Mouse (Mus musculus): Measurements from ENCODE around the gene Pofut2.

DNA sequence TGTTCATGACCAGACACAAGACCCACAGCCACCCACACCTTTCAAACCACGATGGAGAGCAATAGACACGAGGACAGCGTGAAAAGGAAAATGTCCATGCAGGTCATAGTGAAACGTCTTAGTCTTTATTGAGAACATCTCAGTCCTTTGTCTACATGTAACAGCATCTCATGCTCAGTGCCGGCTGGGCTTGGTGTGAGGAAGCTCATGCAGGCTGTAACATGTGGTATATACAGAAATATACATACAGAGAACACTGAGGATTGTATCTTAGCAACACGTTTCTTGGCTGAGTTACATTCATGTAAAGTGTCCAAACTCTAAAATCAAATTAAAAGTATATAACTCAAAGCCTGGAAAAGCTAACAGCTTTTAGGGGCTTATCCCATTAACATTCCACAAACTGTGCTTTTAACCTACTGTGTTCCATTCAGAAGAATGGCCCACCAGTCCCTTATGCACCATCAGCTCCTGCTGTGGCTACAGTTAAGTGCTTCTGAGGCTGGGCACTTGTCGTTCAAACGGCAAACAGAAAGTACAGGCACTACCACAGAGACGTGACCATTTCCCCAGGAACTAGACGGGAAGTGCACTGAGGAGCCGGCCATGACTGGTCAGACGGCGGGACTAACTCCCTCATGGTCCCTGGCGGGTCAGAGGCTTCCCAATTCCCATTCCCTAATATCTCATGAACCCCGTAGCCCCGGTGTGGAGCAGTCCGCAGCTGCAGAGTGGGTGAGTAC is 31.8 kb downstream of the Pofut2 start:
- TF ChIP-seq GATA1 (IDR thresholded peaks at IDR 0.05; ENCODE audit: borderline replicate concordance, low read length) (no peak), FLI1 (IDR thresholded peaks at IDR 0.05; ENCODE audit: low read length) (no peak)
